18 mouse cellular contexts compared by ENCODE assay signal in the genomic region with DNA sequence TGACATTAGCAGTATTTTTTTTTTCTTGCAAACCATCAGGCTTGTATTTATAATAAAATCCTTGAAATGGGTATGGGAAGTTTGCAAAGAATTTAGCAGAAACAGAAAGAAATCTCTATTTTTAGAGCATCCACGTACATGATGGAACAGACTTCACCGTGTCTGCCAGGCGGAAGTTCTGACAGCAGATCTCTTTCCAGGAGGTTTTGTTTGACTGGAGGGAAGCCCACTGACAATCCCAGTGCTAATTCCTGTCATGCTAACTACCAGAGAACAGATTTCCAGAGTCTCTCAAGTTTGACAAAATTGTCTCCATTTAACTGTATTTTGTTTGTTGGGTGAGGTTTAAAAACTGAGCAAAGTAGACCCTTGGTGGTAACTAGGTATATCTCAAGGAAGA.
"Had no signal": no experiment of that assay in that cellular context is flagged by ENCODE, and none has a peak within 500 bp of the region (broad histone marks: within the 10 kb centered on the region; RNA-seq: fewer than 3 reads in every experiment).

No protein-coding gene starts in this region.

- H3K27ac ChIP-seq: macrophage; midbrain, embryonic 13.5 days; midbrain, embryonic 15.5 days; neural tube, embryonic 13.5 days; neural tube, embryonic 15.5 days had no signal

- H3K36me3 ChIP-seq: midbrain, embryonic 13.5 days; midbrain, embryonic 15.5 days; neural tube, embryonic 13.5 days; neural tube, embryonic 15.5 days had no signal

- H3K4me1 ChIP-seq: megakaryocyte, embryonic 14.5 days; midbrain, embryonic 13.5 days; midbrain, embryonic 15.5 days; neural tube, embryonic 15.5 days had no signal

- H3K4me2 ChIP-seq: lung, embryonic 14.5 days; midbrain, embryonic 11.5 days; midbrain, embryonic 13.5 days; midbrain, embryonic 15.5 days; neural tube, embryonic 13.5 days; neural tube, embryonic 15.5 days had no signal

- DNase-seq: lung, adult 18-20 months; lung, embryonic 14.5 days; lung, postnatal 10 days; retina, postnatal 1 day; right cerebral cortex, postnatal 25 days; right cerebral cortex, postnatal 4 days; spleen, adult 18-20 months; thymus, adult 18-20 months; thymus, postnatal 14 days; thymus, postnatal 36 days had no signal

- H3K27me3 ChIP-seq: megakaryocyte, embryonic 14.5 days; midbrain, embryonic 13.5 days; midbrain, embryonic 15.5 days; neural tube, embryonic 13.5 days; neural tube, embryonic 15.5 days had no signal

- H3K9me3 ChIP-seq: midbrain, embryonic 13.5 days; midbrain, embryonic 15.5 days; neural tube, embryonic 13.5 days; neural tube, embryonic 15.5 days had no signal

- ATAC-seq: midbrain, embryonic 13.5 days; midbrain, embryonic 15.5 days had no signal

- H3K9ac ChIP-seq: lung, embryonic 14.5 days; midbrain, embryonic 13.5 days; midbrain, embryonic 15.5 days; neural tube, embryonic 13.5 days; neural tube, embryonic 15.5 days had no signal

- H3K4me3 ChIP-seq: megakaryocyte, embryonic 14.5 days; midbrain, embryonic 13.5 days; midbrain, embryonic 15.5 days; myocyte; neural tube, embryonic 13.5 days; neural tube, embryonic 15.5 days had no signal
